Mouse (Mus musculus): ENCODE measurements at regions not wholly inside any gene's neighbourhood (a gene's known extent, or its start where the extent isn't known, plus 50 kb on each side); places are given as distances from the start of the nearest gene placed in this dataset.
A peak's percentile ranks its signal among the peaks of the same experiment; 100 is the strongest.

DNA sequence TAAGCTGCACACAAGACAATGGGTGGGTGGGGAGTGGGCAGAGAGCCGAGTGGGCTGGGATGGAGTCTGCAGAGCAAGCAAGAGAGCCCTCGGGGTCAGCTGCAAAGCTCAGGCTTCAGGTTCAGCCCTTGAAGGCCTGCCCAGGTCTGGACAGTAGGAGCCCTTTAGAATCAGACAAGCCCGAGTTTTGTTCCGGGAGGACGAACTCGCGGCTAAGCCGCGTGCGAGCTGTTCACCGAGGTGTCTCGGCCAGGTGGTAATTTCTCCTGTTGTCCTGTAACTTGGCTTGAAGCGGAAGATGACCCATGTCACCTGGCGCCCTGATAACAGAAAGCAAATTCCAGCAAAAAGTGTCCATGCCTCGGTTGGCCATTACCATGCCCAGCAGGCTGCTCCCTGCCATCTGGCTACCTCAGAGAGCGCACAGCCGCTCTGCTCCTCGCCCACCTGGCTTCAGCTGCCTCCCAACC, 121.0 kb upstream of the 1700016C15Rik start:
- H3K9me3 ChIP-seq = no peaks in the 10 kb centered on the region
- no peak overlapping the region for H3K27ac ChIP-seq
- 89% methylated on average over 18 of the region's 18 CpGs for WGBS

DNA sequence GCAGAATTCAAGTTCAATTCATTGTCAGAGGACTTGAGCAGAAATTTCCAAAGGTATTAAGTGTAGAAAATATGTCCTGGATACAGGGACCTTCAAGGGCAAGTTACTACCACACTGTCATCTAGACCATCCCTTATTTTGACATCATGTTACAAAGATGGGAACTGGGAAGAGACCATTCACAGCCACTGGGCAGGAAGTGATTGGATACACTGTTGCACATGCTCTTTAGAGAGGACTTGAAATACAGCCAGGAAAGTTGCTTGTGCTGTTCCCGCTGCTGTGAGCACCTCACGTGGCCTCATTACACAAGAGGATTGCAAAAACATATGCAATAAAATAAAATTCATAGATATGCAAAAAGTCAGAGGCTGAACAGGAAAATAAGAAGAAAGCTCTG, 120.4 kb upstream of the 1700016C15Rik start:
- Histone ChIP-seq H3K9me3 (no peaks in the 10 kb centered on the region), H3K27ac (no peak overlapping the region), H3K27me3 (ENCODE audit: poor library complexity, severe bottlenecking) (no peaks in the 10 kb centered on the region), H3K4me1 (peaks cover 21% of the 10 kb centered on the region), H3K36me3 (replicated peaks) (no peaks in the 10 kb centered on the region), H3K4me3 (no peak overlapping the region)
- WGBS = 90% methylated on average over 2 of the region's 2 CpGs
- DNase-seq (ENCODE audit: extremely low spot score, low spot score) = no peak

More for the DNA sequence above, 121.0 kb upstream of the 1700016C15Rik start:
- H3K36me3 ChIP-seq (replicated peaks) = no peaks in the 10 kb centered on the region
- no peak overlapping the region for H3K4me3 ChIP-seq
- no peak for DNase-seq (ENCODE audit: extremely low spot score, low spot score)
- peaks cover 21% of the 10 kb centered on the region for H3K4me1 ChIP-seq
- H3K27me3 ChIP-seq (ENCODE audit: poor library complexity, severe bottlenecking) = no peaks in the 10 kb centered on the region

GRCm38 (mm10) chr1:177609683-177610082, 119.9 kb upstream of the 1700016C15Rik start:
- Histone ChIP-seq H3K4me1 (peaks cover 21% of the 10 kb centered on the region), H3K36me3 (replicated peaks) (no peaks in the 10 kb centered on the region), H3K27ac (no peak overlapping the region), H3K9me3 (no peaks in the 10 kb centered on the region), H3K4me3 (no peak overlapping the region), H3K27me3 (ENCODE audit: poor library complexity, severe bottlenecking) (no peaks in the 10 kb centered on the region)
- DNase-seq (ENCODE audit: extremely low spot score, low spot score) = no peak
- 85% methylated on average over 5 of the region's 5 CpGs for WGBS

DNA sequence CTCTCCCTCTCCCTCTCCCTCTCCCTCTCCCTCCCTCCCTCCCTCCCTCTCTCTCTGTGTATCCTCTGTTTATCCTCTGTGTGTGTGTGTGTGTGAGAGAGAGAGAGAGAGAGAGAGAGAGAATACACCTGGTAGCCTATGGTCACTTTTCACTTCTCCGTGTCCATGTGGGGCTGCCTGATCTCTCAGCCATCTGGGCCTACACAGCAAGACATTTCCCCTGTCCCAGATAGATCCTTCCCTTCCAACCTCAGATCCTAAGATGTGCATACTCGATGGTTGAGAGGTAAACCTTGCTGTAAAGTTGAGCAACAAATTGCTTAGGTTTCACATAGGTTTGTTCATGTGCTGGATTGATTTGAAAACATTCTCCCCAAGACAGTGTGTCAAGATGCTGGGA, 119.5 kb upstream of the 1700016C15Rik start:
- Histone ChIP-seq H3K9me3 (no peaks in the 10 kb centered on the region), H3K27ac (no peak overlapping the region), H3K4me3 (no peak overlapping the region), H3K36me3 (replicated peaks) (no peaks in the 10 kb centered on the region), H3K4me1 (peaks cover 21% of the 10 kb centered on the region), H3K27me3 (ENCODE audit: poor library complexity, severe bottlenecking) (no peaks in the 10 kb centered on the region)
- 81% methylated on average over 2 of the region's 2 CpGs for WGBS
- DNase-seq (ENCODE audit: extremely low spot score, low spot score) = no peak

GRCm38 (mm10) chr1:177612546-177612945, 117.1 kb upstream of the 1700016C15Rik start:
- peaks cover 22% of the 10 kb centered on the region for H3K4me1 ChIP-seq
- no peaks in the 10 kb centered on the region for H3K27me3 ChIP-seq (ENCODE audit: poor library complexity, severe bottlenecking)
- DNase-seq (ENCODE audit: extremely low spot score, low spot score) = no peak
- 75% methylated on average over 7 of the region's 7 CpGs for WGBS
- no peak overlapping the region for H3K4me3 ChIP-seq
- H3K9me3 ChIP-seq = no peaks in the 10 kb centered on the region
- no peak overlapping the region for H3K27ac ChIP-seq
- no peaks in the 10 kb centered on the region for H3K36me3 ChIP-seq (replicated peaks)

DNA sequence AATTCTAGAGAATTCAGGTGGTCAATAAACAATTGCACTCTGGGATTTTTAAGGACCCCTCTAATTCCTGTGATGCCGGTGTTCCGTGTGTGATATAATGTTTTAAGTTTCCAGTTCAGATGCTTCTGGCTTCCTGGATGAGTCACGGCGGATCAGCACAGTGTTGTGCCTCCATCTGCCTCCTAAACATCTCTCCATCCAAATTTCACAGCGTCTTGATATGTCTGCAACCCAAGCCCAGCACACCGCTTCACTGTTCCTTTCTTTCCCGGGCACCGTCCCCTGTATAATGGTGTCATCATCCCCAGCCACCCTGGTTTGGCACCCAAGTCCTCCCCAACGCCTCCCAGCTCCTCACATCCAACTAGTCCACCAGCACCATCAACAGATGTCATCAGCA, 114.0 kb upstream of the 1700016C15Rik start:
- peaks cover 21% of the 10 kb centered on the region for H3K4me1 ChIP-seq
- no peaks in the 10 kb centered on the region for H3K9me3 ChIP-seq
- 93% methylated on average over 9 of the region's 9 CpGs for WGBS

GRCm38 (mm10) chr1:177616335-177617239, 113.0 kb upstream of the 1700016C15Rik start:
- 86% methylated on average over 24 of the region's 24 CpGs for WGBS
- Histone ChIP-seq H3K27ac (no peak overlapping the region), H3K36me3 (replicated peaks) (no peaks in the 10 kb centered on the region), H3K4me3 (no peak overlapping the region), H3K4me1 (peaks cover 22% of the 10 kb centered on the region), H3K9me3 (no peaks in the 10 kb centered on the region), H3K27me3 (ENCODE audit: poor library complexity, severe bottlenecking) (no peaks in the 10 kb centered on the region)
- DNase-seq (ENCODE audit: extremely low spot score, low spot score) = no peak

More for the DNA sequence above, 114.0 kb upstream of the 1700016C15Rik start:
- Histone ChIP-seq H3K4me3 (no peak overlapping the region), H3K36me3 (replicated peaks) (no peaks in the 10 kb centered on the region), H3K27ac (no peak overlapping the region), H3K27me3 (ENCODE audit: poor library complexity, severe bottlenecking) (no peaks in the 10 kb centered on the region)
- no peak for DNase-seq (ENCODE audit: extremely low spot score, low spot score)

- Histone ChIP-seq H3K27me3 (ENCODE audit: poor library complexity, severe bottlenecking) (no peaks in the 10 kb centered on the region), H3K9me3 (no peaks in the 10 kb centered on the region), H3K4me3 (no peak overlapping the region), H3K27ac (0 out of 2 replicates have a peak overlapping the region, but pooled peaks have one; percentile 40), H3K4me1 (peaks cover 36% of the 10 kb centered on the region), H3K36me3 (replicated peaks) (no peaks in the 10 kb centered on the region)
- no peak for DNase-seq (ENCODE audit: extremely low spot score, low spot score)
- WGBS = 83% methylated on average over 15 of the region's 15 CpGs
Observed at GRCm38 (mm10) chr1:177620501-177621099, 109.0 kb upstream of the 1700016C15Rik start.

GRCm38 (mm10) chr1:177621854-177622590, 107.6 kb upstream of the 1700016C15Rik start:
- no peaks in the 10 kb centered on the region for H3K9me3 ChIP-seq
- H3K27me3 ChIP-seq (ENCODE audit: poor library complexity, severe bottlenecking) = no peaks in the 10 kb centered on the region
- H3K4me3 ChIP-seq = no peak overlapping the region
- no peaks in the 10 kb centered on the region for H3K36me3 ChIP-seq (replicated peaks)
- 80% methylated on average over 17 of the region's 17 CpGs for WGBS
- peaks cover 28% of the 10 kb centered on the region for H3K4me1 ChIP-seq
- no peak for DNase-seq (ENCODE audit: extremely low spot score, low spot score)
- peak overlapping the region; percentile 65 for H3K27ac ChIP-seq

DNA sequence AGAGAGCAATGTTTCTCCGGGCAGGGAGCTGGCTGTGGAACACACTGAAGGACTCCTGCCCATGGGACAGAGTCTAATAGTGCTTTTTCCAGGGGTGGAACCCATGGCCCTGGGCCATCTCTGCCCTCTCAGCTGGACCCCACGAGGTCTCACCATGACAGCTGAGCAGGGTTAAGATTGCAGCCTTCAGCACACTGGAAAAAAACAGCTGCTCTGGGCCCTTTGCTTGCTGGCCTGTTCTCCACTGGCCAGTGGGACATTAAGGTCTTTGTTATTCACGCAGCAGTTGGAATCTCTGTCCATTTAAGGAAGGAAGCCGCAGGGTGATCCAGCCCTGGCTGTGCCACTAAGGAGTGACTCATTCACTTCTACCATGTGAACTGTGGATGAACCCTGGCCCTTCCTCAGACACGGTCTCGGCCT, 106.3 kb upstream of the 1700016C15Rik start:
- no peak overlapping the region for H3K4me3 ChIP-seq
- peaks cover 28% of the 10 kb centered on the region for H3K4me1 ChIP-seq
- peak overlapping the region; percentile 62 for H3K27ac ChIP-seq
- H3K9me3 ChIP-seq = no peaks in the 10 kb centered on the region
- no peaks in the 10 kb centered on the region for H3K36me3 ChIP-seq (replicated peaks)
- WGBS = 56% methylated on average over 6 of the region's 6 CpGs
- no peak for DNase-seq (ENCODE audit: extremely low spot score, low spot score)
- H3K27me3 ChIP-seq (ENCODE audit: poor library complexity, severe bottlenecking) = no peaks in the 10 kb centered on the region

- H3K27ac ChIP-seq = peak overlapping the region; percentile 62; the same call in 1 of the 2 replicates
- no peak for DNase-seq (ENCODE audit: extremely low spot score, low spot score)
- no peaks in the 10 kb centered on the region for H3K36me3 ChIP-seq (replicated peaks)
- H3K4me3 ChIP-seq = no peak overlapping the region
- H3K27me3 ChIP-seq (ENCODE audit: poor library complexity, severe bottlenecking) = no peaks in the 10 kb centered on the region
- H3K4me1 ChIP-seq = peaks cover 28% of the 10 kb centered on the region
- no peaks in the 10 kb centered on the region for H3K9me3 ChIP-seq
- 80% methylated on average over 6 of the region's 6 CpGs for WGBS
Observed at GRCm38 (mm10) chr1:177623735-177624134, 105.9 kb upstream of the 1700016C15Rik start.

GRCm38 (mm10) chr1:177627814-177628213, 101.8 kb upstream of the 1700016C15Rik start:
- Histone ChIP-seq H3K9me3 (no peaks in the 10 kb centered on the region), H3K4me1 (peaks cover 13% of the 10 kb centered on the region), H3K36me3 (replicated peaks) (no peaks in the 10 kb centered on the region), H3K27me3 (ENCODE audit: poor library complexity, severe bottlenecking) (no peaks in the 10 kb centered on the region), H3K4me3 (no peak overlapping the region), H3K27ac (no peak overlapping the region)
- WGBS = 96% methylated on average over 4 of the region's 4 CpGs
- no peak for DNase-seq (ENCODE audit: extremely low spot score, low spot score)

Measured in forebrain, embryonic 10.5 days (tissue).